Mouse (Mus musculus) spleen, adult 2 months (tissue): ENCODE results near the gene Astn2.

ENCODE experiments used
- CTCF ChIP-seq: fragments of 200-500 bp; IDR thresholded peaks from 2 replicates; pipeline ENCODE4 v1.5.1; 2011; ENCODE audit warnings: mild to moderate bottlenecking, inconsistent platforms; ENCODE audit not compliant: insufficient read depth, insufficient read length, insufficient replicate concordance; ENCODE audit errors: extremely low read depth
- POLR2A ChIP-seq: fragments of 200-500 bp; IDR thresholded peaks from 2 replicates; pipeline ENCODE4 v1.6.1; 2011; ENCODE audit warnings: low read depth, low read length, inconsistent platforms

DNA sequence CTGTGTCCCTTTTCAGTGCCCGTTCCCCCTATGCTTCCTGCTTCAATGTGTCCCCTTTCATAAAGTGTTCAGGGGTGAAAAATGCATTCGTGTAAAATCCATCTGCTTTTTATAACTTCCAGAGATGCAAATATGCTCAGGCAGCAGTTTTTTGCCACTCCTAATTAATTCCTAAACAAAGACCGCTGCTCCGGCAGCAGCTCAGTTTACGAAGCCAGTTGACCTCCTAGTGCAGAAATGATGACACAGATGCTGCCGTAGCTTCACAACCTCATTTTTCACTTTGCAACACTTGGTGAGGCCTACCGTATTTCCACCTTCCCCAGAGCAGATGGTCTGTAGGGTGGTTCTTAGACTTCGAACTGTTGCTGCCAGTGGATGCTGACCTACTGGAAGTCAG lies 155.9 kb downstream of the Astn2 start:
- TF ChIP-seq CTCF (no peak), POLR2A (no peak)
